Comparison of ENCODE assay signal across 8 mouse cellular contexts in the genomic region with DNA sequence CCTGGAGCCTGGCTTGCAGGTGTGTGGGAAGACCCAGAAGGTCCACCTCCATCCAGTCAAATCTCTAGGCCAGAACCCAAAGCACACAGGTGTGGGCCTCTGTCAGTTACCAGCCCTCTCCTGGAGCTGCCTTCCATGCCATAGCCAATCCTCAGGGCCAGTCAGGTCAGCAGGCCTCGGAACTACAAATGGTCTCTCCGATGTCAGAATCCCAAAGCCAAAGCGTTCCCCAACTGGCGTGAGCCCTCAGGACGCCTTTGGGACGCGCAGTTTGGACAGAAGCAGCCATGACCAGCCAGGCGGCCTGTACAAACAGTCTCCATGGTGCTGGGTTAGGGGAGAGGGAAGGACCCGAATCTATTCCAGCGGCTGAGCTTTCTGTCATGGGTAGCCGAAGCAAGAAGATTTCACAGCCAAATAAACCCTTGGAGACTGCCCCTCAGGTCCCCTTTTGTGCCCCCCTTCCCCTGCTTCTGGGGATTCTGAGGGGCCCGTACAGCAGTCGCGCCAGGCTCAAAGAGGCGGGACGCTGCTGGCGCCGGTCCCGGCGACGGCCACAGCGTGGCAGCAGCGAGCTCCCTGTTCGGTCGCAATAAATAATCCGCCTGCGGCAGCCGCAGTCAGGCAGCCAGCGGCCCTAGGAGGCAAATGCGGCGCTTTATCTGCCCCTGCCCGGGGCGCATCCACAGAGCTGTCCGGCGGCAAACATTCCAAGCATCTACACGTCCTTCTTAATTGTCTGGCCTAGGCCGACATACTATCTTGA. TPM values are rescaled to one million over a fixed set of nuclear protein-coding genes. Genes with fewer than 3 reads are reported as not detected.
DNase-seq lines count a peak whose midpoint lies in the region; ATAC-seq and TF ChIP-seq lines count a peak whose summit lies in the region.

No protein-coding gene starts in this region.

- 3% methylated on average over 37 of the region's 37 CpGs for WGBS in liver, adult 2 months
- WGBS in midbrain, embryonic 15.5 days, result under 1% methylated on average over 37 of the region's 37 CpGs

- no peak overlapping the region for H3K9ac ChIP-seq in liver, adult 2 months (ENCODE audit: low read depth, low read length)
- H3K9ac ChIP-seq in midbrain, embryonic 15.5 days, result no peak overlapping the region

- TF ChIP-seq POLR2A in liver, adult 2 months (IDR thresholded peaks at IDR 0.05; ENCODE audit: extremely low read depth, insufficient read depth, low read length), result no peak

- H3K9me3 ChIP-seq in midbrain, embryonic 15.5 days, result no peaks in the 10 kb centered on the region

- no peak overlapping the region for H3K27ac ChIP-seq in liver, adult 2 months (replicated peaks; ENCODE audit: insufficient read depth, low read depth, low read length)
- no peak overlapping the region for H3K27ac ChIP-seq in midbrain, embryonic 15.5 days

- no peaks in the 10 kb centered on the region for H3K36me3 ChIP-seq in liver, adult 2 months (ENCODE audit: control insufficient read depth, insufficient read depth, low read length)
- no peaks in the 10 kb centered on the region for H3K36me3 ChIP-seq in midbrain, embryonic 15.5 days (replicated peaks)

- ATAC-seq in common myeloid progenitor, adult 5-6 weeks (replicated peaks; ENCODE audit: low read depth, poor library complexity, severe bottlenecking), result peak; percentile 68
- 0 out of 2 replicates have a peak, but pooled peaks have one; percentile 33 for ATAC-seq in midbrain, embryonic 15.5 days (replicated peaks)

- no peak overlapping the region for H3K4me3 ChIP-seq in liver, adult 2 months (ENCODE audit: insufficient read depth, low read depth, low read length)
- H3K4me3 ChIP-seq in midbrain, embryonic 15.5 days, result no peak overlapping the region

- peak; percentile 84 for TF ChIP-seq CTCF in liver, adult 2 months (IDR thresholded peaks at IDR 0.05; ENCODE audit: low read depth, low read length)

- no peaks in the 10 kb centered on the region for H3K4me1 ChIP-seq in liver, adult 2 months (ENCODE audit: control insufficient read depth, insufficient read depth, low read length)
- H3K4me1 ChIP-seq in midbrain, embryonic 15.5 days, result peaks cover 6% of the 10 kb centered on the region; the same call in 1 of the 2 replicates

- H3K79me2 ChIP-seq in liver, adult 2 months (ENCODE audit: control insufficient read depth, insufficient read depth, low read length), result no peaks in the 10 kb centered on the region

- peaks cover 46% of the 10 kb centered on the region for H3K27me3 ChIP-seq in liver, adult 2 months (ENCODE audit: control insufficient read depth, insufficient read depth, low read length)
- H3K27me3 ChIP-seq in midbrain, embryonic 15.5 days (replicated peaks), result peaks cover 98% of the 10 kb centered on the region

- H3K4me2 ChIP-seq in midbrain, embryonic 15.5 days, result no peak overlapping the region

- DNase-seq in left cerebral cortex, adult 18-20 months (ENCODE audit: low spot score in 2 of 2), result peak; percentile 53 to 59
- DNase-seq in left cerebral cortex, adult 11 months (ENCODE audit: low spot score), result no peak
- peak; percentile 70 to 80 for DNase-seq in heart, adult 18-20 months
- peak; percentile 81 for DNase-seq in kidney, adult 11 months
- no peak for DNase-seq in liver, adult 2 months (ENCODE audit: extremely low read depth, low read depth, low spot score)
- DNase-seq in spleen, postnatal 4 days (ENCODE audit: low spot score in 2 of 2), result peak; percentile 58 to 84

RNA-seq across cellular contexts. Expression of a gene that starts 1.8 kb away (rescaled TPM):
- total RNA-seq in left cerebral cortex, adult 18-20 months (2021), result not detected
- 1.1 and 2.8 TPM in 2 replicates for total RNA-seq in common myeloid progenitor, adult 5-6 weeks (2017)
- 1 to 10 TPM in 1 of 2 experiments, under 1 TPM in 1; 0.32 to 1.9 TPM for total RNA-seq in heart, adult 18-20 months (2021)
- total RNA-seq in liver, adult 2 months (2014; rRNA removed), result 0.09 and 0.20 TPM in 2 replicates
- polyA plus RNA-seq in liver, adult 2 months (2012; rRNA removed), result 0.20 and 0.42 TPM in 2 replicates
- polyA plus RNA-seq in midbrain, embryonic 15.5 days (2015; fragmentation: Nextera tagmentation; extraction: Ambion mirVana), result not detected in 2 replicates

RNA-seq across cellular contexts. Expression of a gene that starts 1.8 kb away (rescaled TPM):
- not detected for total RNA-seq in left cerebral cortex, adult 18-20 months (2021)
- total RNA-seq in common myeloid progenitor, adult 5-6 weeks (2017), result not detected in 2 replicates
- not detected for total RNA-seq in heart, adult 18-20 months (2021)
- not detected in 2 replicates for total RNA-seq in liver, adult 2 months (2014; rRNA removed)
- polyA plus RNA-seq in liver, adult 2 months (2012; rRNA removed), result not detected in 2 replicates
- polyA plus RNA-seq in midbrain, embryonic 15.5 days (2015; fragmentation: Nextera tagmentation; extraction: Ambion mirVana), result not detected in 2 replicates

RNA-seq across cellular contexts. Expression of a gene that starts 2.8 kb away (rescaled TPM):
- total RNA-seq in left cerebral cortex, adult 18-20 months (2021), result not detected
- total RNA-seq in common myeloid progenitor, adult 5-6 weeks (2017), result 3.0 TPM in 1 of 2 replicates, not detected in the other
- total RNA-seq in heart, adult 18-20 months (2021), result not detected
- total RNA-seq in liver, adult 2 months (2014; rRNA removed), result not detected in 2 replicates
- polyA plus RNA-seq in liver, adult 2 months (2012; rRNA removed), result not detected in 2 replicates
- not detected in 2 replicates for polyA plus RNA-seq in midbrain, embryonic 15.5 days (2015; fragmentation: Nextera tagmentation; extraction: Ambion mirVana)

RNA-seq across cellular contexts. Expression of a gene that starts 7.0 kb away (rescaled TPM):
- total RNA-seq in left cerebral cortex, adult 18-20 months (2021), result not detected
- total RNA-seq in common myeloid progenitor, adult 5-6 weeks (2017), result 3.6 and 3.9 TPM in 2 replicates
- under 1 TPM; 0.40 to 0.59 TPM for total RNA-seq in heart, adult 18-20 months (2021)
- total RNA-seq in liver, adult 2 months (2014; rRNA removed), result 0.28 and 0.40 TPM in 2 replicates
- 0.10 and 0.16 TPM in 2 replicates for polyA plus RNA-seq in liver, adult 2 months (2012; rRNA removed)
- 0.64 TPM in 1 of 2 replicates, not detected in the other for polyA plus RNA-seq in midbrain, embryonic 15.5 days (2015; fragmentation: Nextera tagmentation; extraction: Ambion mirVana)

RNA-seq across cellular contexts. Expression of a gene that starts 10.3 kb away (rescaled TPM):
- not detected for total RNA-seq in left cerebral cortex, adult 18-20 months (2021)
- 10.6 and 17.7 TPM in 2 replicates for total RNA-seq in common myeloid progenitor, adult 5-6 weeks (2017)
- under 1 TPM in 1 of 2 experiments, not detected in 1; 0.59 TPM for total RNA-seq in heart, adult 18-20 months (2021)
- total RNA-seq in liver, adult 2 months (2014; rRNA removed), result 0.13 TPM in 1 of 2 replicates, not detected in the other
- polyA plus RNA-seq in liver, adult 2 months (2012; rRNA removed), result 0.04 TPM in 1 of 2 replicates, not detected in the other
- not detected in 2 replicates for polyA plus RNA-seq in midbrain, embryonic 15.5 days (2015; fragmentation: Nextera tagmentation; extraction: Ambion mirVana)

Comparison
In these comparisons a context has a peak if more than half of its experiments do, and no peak if none do; other contexts are left out.
1. DNase-seq: peak in left cerebral cortex, adult 18-20 months (2 of 2), heart, adult 18-20 months (2 of 2), kidney, adult 11 months (single experiment) and spleen, postnatal 4 days (2 of 2); none in left cerebral cortex, adult 11 months (single experiment) and liver, adult 2 months (single experiment).